1 mouse cellular context compared by ENCODE assay signal in the genomic region with DNA sequence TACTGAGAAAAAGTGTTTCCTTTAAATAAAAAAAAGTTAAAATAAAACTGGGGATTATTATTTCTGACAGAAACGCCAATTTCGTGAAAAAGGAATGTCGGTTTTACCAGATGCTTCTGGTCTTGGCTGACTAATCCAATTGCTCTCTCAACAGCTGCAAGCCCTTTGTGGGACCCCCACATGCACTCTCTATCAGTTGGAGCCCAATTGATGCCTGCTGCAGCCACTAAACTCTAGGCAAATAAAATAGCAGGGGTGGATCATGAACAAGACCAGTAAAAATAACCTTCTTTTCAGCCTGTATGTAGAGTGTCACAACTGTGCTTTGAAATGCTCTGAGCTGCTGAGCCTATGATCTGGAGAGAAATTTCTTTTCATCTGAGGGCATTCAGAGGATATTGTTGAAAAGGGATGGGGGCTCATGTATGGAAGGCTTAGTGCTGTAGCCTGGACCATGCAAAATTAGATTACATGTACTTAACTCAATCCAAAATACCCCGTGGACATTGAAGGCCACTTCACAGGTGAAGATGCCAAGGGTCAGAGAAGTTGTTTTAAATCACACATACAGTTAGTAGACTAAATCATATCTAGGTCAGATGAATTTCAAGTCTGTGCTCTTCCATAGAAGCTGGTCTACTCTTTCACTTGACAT.
TF ChIP-seq lines count a peak whose summit lies in the region.

No protein-coding gene starts in this region.

TF ChIP-seq in myocyte, 11 proteins besides CTCF, POLR2A, EP300 and RAD21 (continued from another document):
- TF ChIP-seq MYOD1 (IDR thresholded peaks at IDR 0.05; ENCODE audit: control insufficient read depth in 1 of 3, insufficient read length in 2 of 3, low read depth in 2 of 3) = peak in 2 of 3 experiments; percentile 49 to 63
